Mouse (Mus musculus) midbrain, embryonic 11.5 days (tissue): ENCODE data around the gene Vmn1r176. TPM values are rescaled to one million over a fixed set of nuclear protein-coding genes. Genes with fewer than 3 reads are reported as not detected.
A peak's percentile ranks its signal among the peaks of the same experiment; 100 is the strongest.
"Not testable (repeated sequence)": the region's sequence is repeated elsewhere in the genome, so short reads cannot be mapped to it uniquely, and the experiment has no call there.

Experiments used
- ATAC-seq: fragments of 200-750 bp; cut with Nextera tagmentation; 2 replicates; pipeline ENCODE4 v1.8.0; 2017; ENCODE audit warnings: moderate TSS enrichment, moderate library complexity; ENCODE audit not compliant: low FRiP score
- DNase-seq: peaks from one replicate; pipeline ENCODE4 v3.0.0; 2015; ENCODE audit warnings: low spot score; ENCODE audit errors: missing footprints
- H3K27ac ChIP-seq: fragments of 300-500 bp; sonication (generic); 2 replicates; pipeline ENCODE4 v1.5.1; 2014; ENCODE audit warnings: low read depth, low read length
- H3K27me3 ChIP-seq: fragments of 300-500 bp; sonication (generic); 2 replicates; pipeline ENCODE4 v1.6.1; 2014; ENCODE audit warnings: mild to moderate bottlenecking, low read length, moderate library complexity, mixed read lengths; ENCODE audit not compliant: control insufficient read depth, insufficient read depth
- H3K36me3 ChIP-seq: fragments of 300-500 bp; sonication (generic); 2 replicates; pipeline ENCODE4 v1.6.1; 2014; ENCODE audit warnings: mild to moderate bottlenecking, low read length, moderate library complexity, mixed read lengths; ENCODE audit not compliant: control insufficient read depth, insufficient read depth
- H3K4me1 ChIP-seq: fragments of 300-500 bp; sonication (generic); 2 replicates; pipeline ENCODE4 v1.6.1; 2014; ENCODE audit warnings: low read length; ENCODE audit not compliant: control insufficient read depth, insufficient read depth
- H3K4me2 ChIP-seq: fragments of 300-500 bp; sonication (generic); 2 replicates; pipeline ENCODE4 v1.6.1; 2014; ENCODE audit warnings: mild to moderate bottlenecking, moderate library complexity
- H3K4me3 ChIP-seq: fragments of 300-500 bp; sonication (generic); 2 replicates; pipeline ENCODE4 v1.5.1; 2014; ENCODE audit warnings: low read depth, low read length
- H3K9ac ChIP-seq: fragments of 300-500 bp; sonication (generic); 2 replicates; pipeline ENCODE4 v1.6.1; 2014; ENCODE audit warnings: low read length
- H3K9me3 ChIP-seq: fragments of 300-500 bp; sonication (generic); 2 replicates; pipeline ENCODE4 v1.6.1; 2016; ENCODE audit warnings: low read length; ENCODE audit not compliant: control insufficient read depth
- WGBS: fragments of 180-500 bp; shearing (Covaris S2); extraction: QIAGEN DNeasy Blood & Tissue Kit; methylation state at CpG from one replicate; pipeline ENCODE4 v1.1.7; 2014; 5-methylcytosine and 5-hydroxymethylcytosine counted together
- polyA plus RNA-seq: library from polyadenylated mRNA; unstranded; fragments of >200 nt; fragmentation: Nextera tagmentation; extraction: Ambion mirVana; gene quantifications from 2 replicates; pipeline ENCODE4 v1.2.1, GENCODE M21; 2014

Gene Vmn1r176
- polyA plus RNA-seq, result not detected in 2 replicates

DNA sequence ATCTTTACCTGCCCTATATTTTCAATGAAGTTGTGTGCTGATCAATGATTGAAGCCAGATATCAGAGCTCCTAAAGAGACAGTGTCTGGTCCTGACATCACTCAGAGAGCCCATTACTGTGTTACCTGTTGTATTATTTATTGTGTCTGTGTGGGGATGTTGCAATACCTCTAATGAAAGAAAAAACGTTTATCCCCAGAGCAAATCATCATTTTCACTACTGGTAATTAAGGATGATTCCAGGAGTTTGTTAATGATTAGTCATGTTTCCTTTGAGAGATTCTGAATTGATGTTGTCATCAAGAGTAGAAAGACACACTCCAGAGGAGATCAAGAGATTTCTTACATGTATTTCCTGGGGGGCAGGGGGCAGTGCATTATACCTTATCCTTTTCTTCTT is at the start of gene Vmn1r176:
Gene Vmn1r176 (minus strand): TSS at position 101 of the 400 bp plus-strand sequence.
- not testable (repeated sequence) for H3K9me3 ChIP-seq, H3K9ac ChIP-seq, DNase-seq, ATAC-seq, H3K27me3 ChIP-seq, H3K36me3 ChIP-seq, H3K4me1 ChIP-seq, H3K27ac ChIP-seq, H3K4me3 ChIP-seq, H3K4me2 ChIP-seq
- no CpG with 5 or more reads among the region's 1 CpGs for WGBS

DNA sequence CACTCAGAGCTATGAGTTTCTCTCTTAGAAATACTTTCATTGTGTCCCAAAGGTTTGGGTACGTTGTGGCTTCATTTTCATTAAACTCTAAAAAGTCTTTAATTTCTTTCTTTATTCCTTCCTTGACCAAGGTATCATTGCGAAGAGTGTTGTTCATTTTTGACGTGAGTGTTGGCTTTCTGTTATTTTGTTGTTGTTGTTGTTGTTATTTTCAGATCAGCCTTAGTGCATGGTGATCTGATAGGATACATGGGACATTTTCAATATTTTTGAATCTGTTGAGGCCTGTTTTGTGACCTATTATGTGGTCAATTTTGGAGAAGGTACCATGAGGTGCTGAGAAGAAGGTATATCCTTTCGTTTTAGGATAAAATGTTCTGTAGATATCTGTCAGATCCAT is 39.7 kb upstream of the Vmn1r176 start:
- H3K27me3 ChIP-seq, H3K4me1 ChIP-seq, H3K36me3 ChIP-seq, H3K4me3 ChIP-seq, H3K27ac ChIP-seq, ATAC-seq, H3K9ac ChIP-seq, H3K9me3 ChIP-seq, H3K4me2 ChIP-seq: not testable (repeated sequence)
- DNase-seq, result peak; percentile 82
- 58% methylated on average over 3 of the region's 4 CpGs for WGBS

DNA sequence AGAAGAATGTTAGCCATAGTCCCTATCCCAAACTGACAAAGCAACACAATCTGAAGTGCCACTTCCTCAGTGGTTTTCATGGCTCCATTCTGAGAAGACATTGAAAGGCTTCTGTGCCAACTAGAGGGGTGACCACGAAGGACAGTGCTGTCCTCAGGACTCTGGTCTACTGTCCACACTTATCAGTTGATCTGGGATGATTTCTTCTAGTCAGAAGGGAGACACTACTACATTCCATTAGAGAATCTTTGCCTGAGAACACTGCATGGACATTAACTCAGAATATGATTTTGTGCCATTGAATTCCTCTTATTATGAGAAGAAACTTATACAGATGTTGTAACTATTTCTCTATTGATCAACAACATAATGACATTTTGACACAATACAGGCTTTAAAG is 29.2 kb upstream of the Vmn1r176 start, which contains the start of gene Vmn1r177:
Gene Vmn1r177 (minus strand): TSS at position 101 of the 400 bp plus-strand sequence.
- not testable (repeated sequence) for H3K9ac ChIP-seq, H3K4me1 ChIP-seq, H3K4me3 ChIP-seq, H3K4me2 ChIP-seq, H3K27me3 ChIP-seq, H3K9me3 ChIP-seq, H3K36me3 ChIP-seq, H3K27ac ChIP-seq, ATAC-seq, DNase-seq
- 7% methylated on average over 1 of the region's 1 CpGs for WGBS

- H3K4me2 ChIP-seq, H3K27ac ChIP-seq, H3K4me3 ChIP-seq, ATAC-seq, DNase-seq, H3K9me3 ChIP-seq, H3K9ac ChIP-seq, H3K4me1 ChIP-seq, H3K36me3 ChIP-seq, H3K27me3 ChIP-seq: not testable (repeated sequence)
Observed at GRCm38 (mm10) chr7:23810543-23810942, 26.6 kb downstream of the Vmn1r176 start, which contains the start of gene Vmn1r175. Vmn1r175 (minus strand) TSS chr7:23810643.

DNA sequence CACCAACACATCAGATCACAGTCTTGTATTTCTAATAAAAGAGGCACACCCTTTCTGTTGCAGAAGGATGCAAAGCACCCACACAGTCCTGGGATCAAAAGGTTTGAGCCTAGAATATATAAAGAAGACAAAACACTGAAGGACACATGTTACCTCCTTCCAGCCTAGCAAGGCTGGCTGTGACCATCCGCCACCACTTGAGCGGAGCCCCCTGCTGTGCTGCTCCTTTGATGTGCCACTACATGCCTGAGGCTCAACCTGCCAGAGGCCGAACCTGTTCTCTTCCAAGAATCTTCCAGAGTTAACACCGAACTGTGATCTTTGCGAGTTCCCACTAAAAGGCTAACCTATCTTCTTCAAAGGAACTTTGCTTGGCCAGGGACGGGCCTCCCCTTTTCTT is 52.6 kb downstream of the Vmn1r176 start:
- H3K4me3 ChIP-seq, result no peak overlapping the region
- H3K9me3 ChIP-seq, result peaks cover 37% of the 10 kb centered on the region
- H3K36me3 ChIP-seq, result no peaks in the 10 kb centered on the region
- no peak overlapping the region for H3K4me2 ChIP-seq
- 71% methylated on average over 6 of the region's 6 CpGs for WGBS
- DNase-seq (no peak), ATAC-seq (no peak)
- H3K27ac ChIP-seq, result no peak overlapping the region
- no peaks in the 10 kb centered on the region for H3K4me1 ChIP-seq
- no peak overlapping the region for H3K9ac ChIP-seq
- H3K27me3 ChIP-seq, result no peaks in the 10 kb centered on the region

Other genes with a start within 250 kb of the Vmn1r176 start
- not detected in 2 replicates for gene Vmn1r170, start 231.2 kb downstream of the Vmn1r176 start, polyA plus RNA-seq
- gene Vmn1r171, start 206.7 kb downstream of the Vmn1r176 start, polyA plus RNA-seq, result not detected in 2 replicates
- not detected in 2 replicates for gene Vmn1r172, start 179.1 kb downstream of the Vmn1r176 start, polyA plus RNA-seq
- gene Vmn1r173, start 136.7 kb downstream of the Vmn1r176 start, polyA plus RNA-seq, result not detected in 2 replicates
- gene Vmn1r174, start 85.1 kb downstream of the Vmn1r176 start, polyA plus RNA-seq, result not detected in 2 replicates
- gene Vmn1r175, start 26.7 kb downstream of the Vmn1r176 start, polyA plus RNA-seq, result not detected in 2 replicates
- gene Vmn1r177, start 29.1 kb upstream of the Vmn1r176 start, polyA plus RNA-seq, result not detected in 2 replicates
- gene Vmn1r178, start 54.6 kb upstream of the Vmn1r176 start, polyA plus RNA-seq, result not detected in 2 replicates
- gene Vmn1r179, start 89.6 kb upstream of the Vmn1r176 start, polyA plus RNA-seq, result not detected in 2 replicates
- not detected in 2 replicates for gene Vmn1r180, start 113.3 kb upstream of the Vmn1r176 start, polyA plus RNA-seq
- gene Vmn1r181, start 137.2 kb upstream of the Vmn1r176 start, polyA plus RNA-seq, result not detected in 2 replicates
- not detected in 2 replicates for gene V1rd19, start 164.3 kb upstream of the Vmn1r176 start, polyA plus RNA-seq
- gene Vmn1r183, start 215.9 kb upstream of the Vmn1r176 start, polyA plus RNA-seq, result not detected in 2 replicates
- gene Zfp180, start 244.6 kb upstream of the Vmn1r176 start, polyA plus RNA-seq, result 34.1 and 36.5 TPM in 2 replicates